Mouse (Mus musculus) stomach, postnatal 0 days (tissue): ENCODE measurements around the gene Olfr97. TPM values are rescaled to one million over a fixed set of nuclear protein-coding genes. Genes with fewer than 3 reads are reported as not detected.

Source experiments
- ATAC-seq: fragments of 200-750 bp; cut with Nextera tagmentation; 2 replicates; pipeline ENCODE4 v1.8.0; 2017; ENCODE audit not compliant: low FRiP score, low TSS enrichment
- DNase-seq: peaks from one replicate; pipeline ENCODE4 v3.0.0-alpha.2; 2016; ENCODE audit warnings: low spot score
- H3K27ac ChIP-seq: fragments of 300-500 bp; sonication (generic); replicated peaks from 2 replicates; pipeline ENCODE4 v1.5.1; 2014; ENCODE audit warnings: mild to moderate bottlenecking, control low read depth
- H3K27me3 ChIP-seq: fragments of 300-500 bp; sonication (generic); 2 replicates; pipeline ENCODE4 v1.6.1; 2014; ENCODE audit warnings: low read length; ENCODE audit not compliant: control insufficient read depth, insufficient read depth
- H3K36me3 ChIP-seq: fragments of 300-500 bp; sonication (generic); 2 replicates; pipeline ENCODE4 v1.6.1; 2014; ENCODE audit warnings: low read length, mixed read lengths; ENCODE audit not compliant: control insufficient read depth, insufficient read depth
- H3K4me1 ChIP-seq: fragments of 300-500 bp; sonication (generic); replicated peaks from 2 replicates; pipeline ENCODE4 v1.6.1; 2014; ENCODE audit warnings: antibody characterized with exemption; ENCODE audit not compliant: control insufficient read depth, insufficient read depth
- H3K4me2 ChIP-seq: fragments of 300-500 bp; sonication (generic); replicated peaks from 2 replicates; pipeline ENCODE4 v1.6.1; 2014; ENCODE audit warnings: low read depth, mild to moderate bottlenecking, control low read depth, moderate library complexity
- H3K4me3 ChIP-seq: fragments of 300-500 bp; sonication (generic); 2 replicates; pipeline ENCODE4 v1.5.1; 2014; ENCODE audit warnings: low read depth, low read length, control low read depth
- H3K9ac ChIP-seq: fragments of 300-500 bp; sonication (generic); 2 replicates; pipeline ENCODE4 v1.6.1; 2014; ENCODE audit warnings: mild to moderate bottlenecking, low read length, control low read depth, mixed read lengths
- H3K9me3 ChIP-seq: fragments of 300-500 bp; sonication (generic); 2 replicates; pipeline ENCODE4 v1.6.1; 2016; ENCODE audit warnings: low read length; ENCODE audit not compliant: control insufficient read depth
- CTCF ChIP-seq: IDR thresholded peaks from 2 replicates; pipeline ENCODE4 v1.5.1; 2016; ENCODE audit warnings: antibody characterized with exemption, low read depth, mild to moderate bottlenecking, moderate library complexity
- EP300 ChIP-seq: optimal IDR thresholded peaks from 2 replicates; pipeline ENCODE3; 2016; ENCODE audit warnings: antibody characterized with exemption
- WGBS: fragments of 180-500 bp; shearing (Covaris S2); extraction: QIAGEN DNeasy Blood & Tissue Kit; methylation state at CpG from one replicate; pipeline ENCODE4 v1.1.7; 2014; 5-methylcytosine and 5-hydroxymethylcytosine counted together
- polyA plus RNA-seq: library from polyadenylated mRNA; unstranded; fragments of >200 nt; fragmentation: Nextera tagmentation; extraction: Ambion mirVana; gene quantifications from 2 replicates; pipeline ENCODE4 v1.2.1, GENCODE M21; 2015

Olfr97 gene
- polyA plus RNA-seq, 1 experiment from 2014 or later, result not detected

DNA sequence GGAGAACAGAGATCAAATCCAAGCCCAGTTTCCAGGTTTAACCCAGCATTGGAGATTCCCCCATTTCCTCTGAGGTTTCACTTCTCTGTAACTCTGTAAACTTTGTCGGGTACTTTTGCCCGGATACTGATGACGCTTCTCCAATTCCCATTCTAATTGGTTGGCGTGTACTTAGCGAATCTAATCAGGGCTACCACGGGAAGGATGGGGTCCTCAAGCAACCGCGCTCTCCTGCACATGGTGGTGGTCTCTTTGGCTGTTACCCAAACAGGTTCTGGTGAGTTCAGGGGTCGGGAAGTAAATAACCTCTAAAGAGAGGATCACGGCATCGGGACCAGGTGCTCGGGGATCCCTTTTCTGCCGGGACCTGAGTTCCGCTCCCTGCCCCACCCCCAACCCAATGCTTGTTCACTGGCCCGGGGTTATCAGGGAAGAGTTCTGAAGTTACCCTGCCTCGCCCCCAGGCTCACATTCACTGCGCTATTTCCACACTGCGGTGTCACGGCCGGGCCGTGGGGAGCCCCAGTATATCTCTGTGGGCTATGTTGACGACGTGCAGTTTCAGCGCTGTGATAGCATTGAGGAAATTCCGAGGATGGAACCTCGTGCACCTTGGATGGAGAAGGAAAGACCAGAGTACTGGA, 33.0 kb upstream of the Olfr97 start, which contains the start of gene H2-M3:
Gene H2-M3 (plus strand): TSS at position 163 of the 644 bp plus-strand sequence.
- ATAC-seq (peak; percentile 92), DNase-seq (peak; percentile 87)
- WGBS, result 2% methylated on average over 26 of the region's 26 CpGs

DNA sequence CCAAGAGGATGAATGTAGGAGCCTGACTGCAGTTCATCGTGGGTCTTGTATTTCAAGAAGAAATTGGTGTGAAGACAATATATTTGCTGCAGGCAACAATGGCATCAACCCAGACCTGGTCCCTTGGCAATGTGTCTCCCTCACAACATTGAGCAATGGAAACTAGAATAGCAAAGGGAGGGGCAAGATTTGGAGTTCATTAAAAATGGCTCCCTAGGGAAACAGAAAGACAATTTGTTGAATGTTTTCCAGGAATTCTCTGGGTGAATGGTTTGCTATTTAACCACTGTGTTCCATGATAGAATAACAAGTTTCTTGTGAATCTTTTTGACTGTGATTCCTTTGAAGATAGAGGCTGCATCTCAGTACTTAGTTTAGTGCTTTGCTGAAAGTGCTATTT, 26.5 kb upstream of the Olfr97 start, which contains the start of gene Olfr98:
Gene Olfr98 (minus strand): TSS at position 124 of the 400 bp plus-strand sequence.
- H3K27ac ChIP-seq, result no peak within 1 kb of the TSS
- no peaks in the 10 kb centered on the region for H3K27me3 ChIP-seq
- DNase-seq (no peak), ATAC-seq (no peak)
- H3K9me3 ChIP-seq, result no peaks in the 10 kb centered on the region
- no peak within 1 kb of the TSS for H3K9ac ChIP-seq
- H3K4me2 ChIP-seq, result no peak within 1 kb of the TSS
- no peak within 1 kb of the TSS for H3K4me3 ChIP-seq
- no peak for TF ChIP-seq EP300
- no peaks in the 10 kb centered on the region for H3K4me1 ChIP-seq
- WGBS, result 77% methylated on average over 1 of the region's 1 CpGs
- no peaks in the 10 kb centered on the region for H3K36me3 ChIP-seq

More for the DNA sequence above, 33.0 kb upstream of the Olfr97 start, which contains the start of gene H2-M3:
- peak within 1 kb of the TSS; percentile 97 for H3K4me2 ChIP-seq
- no peaks in the 10 kb centered on the region for H3K9me3 ChIP-seq
- no peaks in the 10 kb centered on the region for H3K36me3 ChIP-seq
- H3K4me1 ChIP-seq, result no peaks in the 10 kb centered on the region
- peak within 1 kb of the TSS; percentile 63 for H3K4me3 ChIP-seq
- no peak within 1 kb of the TSS for H3K27ac ChIP-seq
- H3K9ac ChIP-seq, result peak within 1 kb of the TSS; percentile 56
- TF ChIP-seq CTCF (no peak), EP300 (no peak)
- H3K27me3 ChIP-seq, result no peaks in the 10 kb centered on the region

DNA sequence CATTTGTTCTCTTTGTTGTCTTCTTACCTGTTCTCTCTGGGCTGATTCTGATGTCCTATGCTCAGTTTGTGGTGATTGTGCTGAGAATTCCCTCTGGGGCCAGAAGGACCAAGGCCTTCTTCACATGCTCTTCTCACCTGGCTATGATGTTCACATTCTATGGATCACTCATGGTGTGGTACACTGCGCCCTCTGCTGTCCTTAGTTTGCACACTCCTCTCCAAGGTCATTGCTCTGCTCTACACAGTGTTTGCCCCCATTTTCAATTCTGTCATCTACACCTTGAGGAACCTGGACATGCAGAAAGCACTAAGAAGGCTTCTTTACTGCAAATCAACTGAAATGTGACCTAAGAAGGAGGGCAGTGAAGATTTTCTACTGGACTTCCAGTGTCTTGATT, 13.4 kb upstream of the Olfr97 start:
- Histone ChIP-seq H3K27me3 (no peaks in the 10 kb centered on the region), H3K4me1 (no peaks in the 10 kb centered on the region), H3K9ac (no peak overlapping the region), H3K4me2 (no peak overlapping the region), H3K4me3 (no peak overlapping the region), H3K27ac (no peak overlapping the region), H3K36me3 (no peaks in the 10 kb centered on the region), H3K9me3 (no peaks in the 10 kb centered on the region)
- TF ChIP-seq EP300 (no peak), CTCF (peak; percentile 77)
- ATAC-seq, result no peak
- peak; percentile 69 for DNase-seq
- WGBS, result 0% methylated on average over 1 of the region's 1 CpGs

DNA sequence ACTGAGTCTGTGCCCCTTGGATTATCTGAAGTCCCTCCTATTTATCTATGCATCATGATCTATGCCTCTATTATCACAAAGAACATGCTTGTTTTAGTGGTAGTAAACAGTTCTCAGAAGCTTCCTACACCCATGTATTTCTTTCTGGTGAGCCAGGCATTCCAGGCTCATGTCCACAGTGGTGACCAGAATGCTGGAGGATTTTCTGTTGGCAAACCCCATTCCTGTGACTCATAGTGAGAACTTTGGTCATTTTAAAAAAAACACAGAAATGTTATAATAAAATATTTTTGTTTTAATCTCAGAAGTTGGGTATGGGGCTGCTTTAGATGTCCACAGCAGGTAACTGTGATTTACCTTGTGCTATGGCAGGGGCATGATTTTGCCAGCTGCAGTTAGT, 12.3 kb upstream of the Olfr97 start:
- Histone ChIP-seq H3K36me3 (no peaks in the 10 kb centered on the region), H3K9me3 (no peaks in the 10 kb centered on the region), H3K4me1 (no peaks in the 10 kb centered on the region), H3K9ac (no peak overlapping the region), H3K27me3 (no peaks in the 10 kb centered on the region), H3K4me2 (no peak overlapping the region), H3K27ac (no peak overlapping the region), H3K4me3 (no peak overlapping the region)
- no peak for ATAC-seq
- no peak for TF ChIP-seq EP300
- no peak for DNase-seq

DNA sequence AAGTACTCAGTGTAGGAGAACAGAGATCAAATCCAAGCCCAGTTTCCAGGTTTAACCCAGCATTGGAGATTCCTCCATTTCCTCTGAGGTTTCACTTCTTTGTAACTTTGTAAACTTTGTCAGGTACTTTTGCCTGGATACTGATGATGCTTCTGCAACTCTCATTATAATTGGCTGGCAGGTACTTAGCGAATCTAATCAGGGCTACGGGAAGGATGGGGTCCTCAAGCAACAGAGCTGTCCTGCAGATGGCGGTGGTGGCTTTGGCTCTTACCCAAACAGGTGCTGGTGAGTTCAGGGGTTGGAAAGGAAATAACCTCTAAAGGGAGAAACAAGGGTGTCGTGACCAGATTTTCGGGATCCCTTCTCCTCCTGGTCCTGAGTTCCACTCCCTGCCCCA, 9.6 kb upstream of the Olfr97 start:
- no peaks in the 10 kb centered on the region for H3K36me3 ChIP-seq
- WGBS, result 30% methylated on average over 5 of the region's 5 CpGs
- H3K27ac ChIP-seq, result no peak overlapping the region
- no peak overlapping the region for H3K4me2 ChIP-seq
- no peaks in the 10 kb centered on the region for H3K4me1 ChIP-seq
- H3K9ac ChIP-seq, result no peak overlapping the region
- TF ChIP-seq CTCF (peak; percentile 20; the same call in 1 of the 2 replicates), EP300 (no peak)
- no peaks in the 10 kb centered on the region for H3K27me3 ChIP-seq
- peak; percentile 29 for DNase-seq
- ATAC-seq, result peak; percentile 60; the same call in 1 of the 2 replicates
- H3K4me3 ChIP-seq, result no peak overlapping the region
- H3K9me3 ChIP-seq, result no peaks in the 10 kb centered on the region

DNA sequence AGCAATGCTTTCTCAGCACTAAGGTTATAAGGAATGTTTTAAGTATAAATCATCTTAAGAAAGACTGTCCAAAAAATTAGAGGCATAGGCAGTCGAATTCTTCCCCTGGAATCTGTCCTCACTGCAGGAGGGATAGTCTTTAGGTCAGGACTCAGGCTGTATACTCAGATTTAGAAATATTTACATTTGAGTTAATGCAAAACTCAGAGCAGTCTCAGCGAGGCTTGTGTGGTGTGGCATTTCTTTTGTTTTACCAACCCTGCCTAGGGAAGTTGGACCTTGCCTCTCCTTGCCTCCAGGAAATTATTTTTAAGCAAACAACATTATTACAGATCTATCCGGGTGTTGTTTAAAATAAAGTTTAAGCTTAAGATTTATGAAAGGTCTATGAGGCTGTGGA, 5.1 kb upstream of the Olfr97 start:
- Histone ChIP-seq H3K4me2 (no peak overlapping the region), H3K4me3 (no peak overlapping the region), H3K9ac (no peak overlapping the region), H3K4me1 (no peaks in the 10 kb centered on the region), H3K27me3 (no peaks in the 10 kb centered on the region), H3K36me3 (no peaks in the 10 kb centered on the region), H3K9me3 (no peaks in the 10 kb centered on the region), H3K27ac (no peak overlapping the region)
- peak; percentile 69; the same call in 1 of the 2 replicates for ATAC-seq
- peak; percentile 15 for DNase-seq
- TF ChIP-seq CTCF (no peak), EP300 (no peak)
- WGBS, result 8% methylated on average over 3 of the region's 3 CpGs
